Mouse (Mus musculus) intestine, embryonic 14.5 days (tissue): ENCODE results near the gene Vmn1r118. TPM values are rescaled to one million over a fixed set of nuclear protein-coding genes. Genes with fewer than 3 reads are reported as not detected.
"Not testable (repeated sequence)": the region's sequence is repeated elsewhere in the genome, so short reads cannot be mapped to it uniquely, and the experiment has no call there.

Experiments
- ATAC-seq: fragments of 200-750 bp; cut with Nextera tagmentation; replicated peaks from 2 replicates; pipeline ENCODE4 v1.8.0; 2017; ENCODE audit warnings: low read depth, moderate number of reproducible peaks, moderate TSS enrichment, moderate library complexity; ENCODE audit not compliant: low FRiP score, low TSS enrichment
- DNase-seq: peaks from one replicate; pipeline ENCODE4 v3.0.0-alpha.2; 2018; ENCODE audit warnings: low spot score
- H3K27ac ChIP-seq: fragments of 300-500 bp; sonication (generic); 2 replicates; pipeline ENCODE4 v1.5.1; 2014; ENCODE audit warnings: low read depth, mild to moderate bottlenecking, control low read depth
- H3K27me3 ChIP-seq: fragments of 300-500 bp; sonication (generic); replicated peaks from 2 replicates; pipeline ENCODE4 v1.6.1; 2014; ENCODE audit warnings: low read length, control low read depth; ENCODE audit not compliant: control insufficient read depth, insufficient read depth
- H3K36me3 ChIP-seq: fragments of 300-500 bp; sonication (generic); 2 replicates; pipeline ENCODE4 v1.6.1; 2014; ENCODE audit warnings: low read length, control low read depth; ENCODE audit not compliant: control insufficient read depth, insufficient read depth
- H3K4me1 ChIP-seq: fragments of 300-500 bp; sonication (generic); replicated peaks from 2 replicates; pipeline ENCODE4 v1.6.1; 2014; ENCODE audit warnings: low read length, control low read depth, mixed read lengths; ENCODE audit not compliant: control insufficient read depth, insufficient read depth
- H3K4me2 ChIP-seq: fragments of 300-500 bp; sonication (generic); 2 replicates; pipeline ENCODE4 v1.6.1; 2014; ENCODE audit warnings: low read length
- H3K4me3 ChIP-seq: fragments of 300-500 bp; sonication (generic); 2 replicates; pipeline ENCODE4 v1.5.1; 2014; ENCODE audit warnings: low read depth, low read length, control low read depth, mixed read lengths
- H3K9ac ChIP-seq: fragments of 300-500 bp; sonication (generic); 2 replicates; pipeline ENCODE4 v1.6.1; 2014; ENCODE audit warnings: mild to moderate bottlenecking, low read length
- H3K9me3 ChIP-seq: fragments of 300-500 bp; sonication (generic); 2 replicates; pipeline ENCODE4 v1.6.1; 2016; ENCODE audit warnings: low read length, control low read depth; ENCODE audit not compliant: control insufficient read depth
- WGBS: fragments of 180-500 bp; shearing (Covaris S2); extraction: QIAGEN DNeasy Blood & Tissue Kit; methylation state at CpG from one replicate; pipeline ENCODE4 v1.1.7; 2014; 5-methylcytosine and 5-hydroxymethylcytosine counted together
- polyA plus RNA-seq: library from polyadenylated mRNA; unstranded; fragments of >200 nt; fragmentation: Nextera tagmentation; extraction: Ambion mirVana; gene quantifications from 2 replicates; pipeline ENCODE4 v1.2.1, GENCODE M21; 2014

The Vmn1r118 gene
- polyA plus RNA-seq = not detected in 2 replicates

- not testable (repeated sequence) for ATAC-seq, H3K36me3 ChIP-seq, DNase-seq, H3K27ac ChIP-seq, H3K9ac ChIP-seq, H3K9me3 ChIP-seq, H3K27me3 ChIP-seq, H3K4me1 ChIP-seq, H3K4me3 ChIP-seq, H3K4me2 ChIP-seq
- WGBS = no CpG with 5 or more reads among the region's 2 CpGs
These were observed at the start of gene Vmn1r118 for GRCm38 (mm10) chr7:20912247-20912646. Gene Vmn1r118 (minus strand): TSS chr7:20912347.

GRCm38 (mm10) chr7:20884021-20884420 is 28.1 kb downstream of the Vmn1r118 start, which contains the start of gene Vmn1r117:
Gene Vmn1r117 (minus strand): TSS chr7:20884121.
- not testable (repeated sequence) for H3K9ac ChIP-seq, H3K36me3 ChIP-seq, H3K4me3 ChIP-seq, H3K9me3 ChIP-seq, H3K27ac ChIP-seq, H3K4me2 ChIP-seq, H3K4me1 ChIP-seq, H3K27me3 ChIP-seq, DNase-seq, ATAC-seq
- WGBS = no CpG with 5 or more reads among the region's 2 CpGs

- not testable (repeated sequence) for H3K4me2 ChIP-seq, DNase-seq, H3K9ac ChIP-seq, H3K36me3 ChIP-seq, H3K27me3 ChIP-seq, H3K27ac ChIP-seq, H3K9me3 ChIP-seq, H3K4me3 ChIP-seq, ATAC-seq, H3K4me1 ChIP-seq
- 60% methylated on average over 3 of the region's 3 CpGs for WGBS
These were observed 40.2 kb downstream of the Vmn1r118 start, which contains the start of gene Vmn1r116 for GRCm38 (mm10) chr7:20871956-20872355. Gene Vmn1r116 (plus strand): TSS chr7:20872256.

Other genes with a start within 250 kb of the Vmn1r118 start
- not detected in 2 replicates for gene Vmn1r107, start 243.4 kb downstream of the Vmn1r118 start, polyA plus RNA-seq
- not detected in 2 replicates for gene Vmn1r111, start 209.1 kb downstream of the Vmn1r118 start, polyA plus RNA-seq
- gene Gm10668, start 181.7 kb downstream of the Vmn1r118 start, polyA plus RNA-seq = not detected in 2 replicates
- gene Vmn1r112, start 141.2 kb downstream of the Vmn1r118 start, polyA plus RNA-seq = not detected in 2 replicates
- gene Vmn1r113, start 125.1 kb downstream of the Vmn1r118 start, polyA plus RNA-seq = not detected in 2 replicates
- not detected in 2 replicates for gene Vmn1r114, start 100.2 kb downstream of the Vmn1r118 start, polyA plus RNA-seq
- gene Vmn1r115, start 67.4 kb downstream of the Vmn1r118 start, polyA plus RNA-seq = not detected in 2 replicates
- gene Vmn1r116, start 40.1 kb downstream of the Vmn1r118 start, polyA plus RNA-seq = not detected in 2 replicates
- not detected in 2 replicates for gene Vmn1r117, start 28.2 kb downstream of the Vmn1r118 start, polyA plus RNA-seq
- gene Vmn1r119, start 100.1 kb upstream of the Vmn1r118 start, polyA plus RNA-seq = not detected in 2 replicates
- gene Vmn1r120, start 141.4 kb upstream of the Vmn1r118 start, polyA plus RNA-seq = not detected in 2 replicates
- gene Vmn1r121, start 186.2 kb upstream of the Vmn1r118 start, polyA plus RNA-seq = not detected in 2 replicates
- gene Vmn1r122, start 221.8 kb upstream of the Vmn1r118 start, polyA plus RNA-seq = not detected in 2 replicates
- gene Vmn1r123, start 249.8 kb upstream of the Vmn1r118 start, polyA plus RNA-seq = not detected in 2 replicates